Mouse (Mus musculus): ENCODE data around the gene Htr2b. TPM values are rescaled to one million over a fixed set of nuclear protein-coding genes. Genes with fewer than 3 reads are reported as not detected.

Gene Htr2b
- polyA plus RNA-seq (2015; fragmentation: Nextera tagmentation; extraction: Ambion mirVana): 0.13 and 0.29 TPM in 2 replicates

- ATAC-seq: no peak
- Histone ChIP-seq H3K27me3 (ENCODE audit: control insufficient read depth, insufficient read depth, low read depth, low read length) (no peaks in the 10 kb centered on the region), H3K36me3 (ENCODE audit: control insufficient read depth, insufficient read depth, low read length) (0 out of 2 replicates have a peak, but pooled peaks cover 2% of the 10 kb centered on the region), H3K27ac (ENCODE audit: low read length) (no peak within 1 kb of the TSS), H3K9ac (ENCODE audit: low read depth, low read length) (no peak within 1 kb of the TSS), H3K4me1 (ENCODE audit: control insufficient read depth, insufficient read depth, low read length) (no peaks in the 10 kb centered on the region), H3K4me3 (ENCODE audit: low read depth, low read length) (no peak within 1 kb of the TSS), H3K9me3 (replicated peaks; ENCODE audit: control insufficient read depth, low read length, poor library complexity, severe bottlenecking) (no peaks in the 10 kb centered on the region), H3K4me2 (ENCODE audit: low read length) (no peak within 1 kb of the TSS)
- WGBS: 54% methylated on average over 6 of the region's 6 CpGs
These were observed at the start of gene Htr2b for GRCm38 (mm10) chr1:86111779-86112178. TSS of gene Htr2b (minus strand) at chr1:86111970.

- 96% methylated on average over 5 of the region's 5 CpGs for WGBS
- Histone ChIP-seq H3K4me1 (ENCODE audit: control insufficient read depth, insufficient read depth, low read length) (no peaks in the 10 kb centered on the region), H3K27ac (ENCODE audit: low read length) (no peak overlapping the region), H3K36me3 (ENCODE audit: control insufficient read depth, insufficient read depth, low read length) (peaks cover 16% of the 10 kb centered on the region), H3K27me3 (ENCODE audit: control insufficient read depth, insufficient read depth, low read depth, low read length) (no peaks in the 10 kb centered on the region), H3K4me3 (ENCODE audit: low read depth, low read length) (no peak overlapping the region), H3K4me2 (ENCODE audit: low read length) (no peak overlapping the region), H3K9me3 (replicated peaks; ENCODE audit: control insufficient read depth, low read length, poor library complexity, severe bottlenecking) (no peaks in the 10 kb centered on the region), H3K9ac (ENCODE audit: low read depth, low read length) (no peak overlapping the region)
- no peak for ATAC-seq
These were observed 49.3 kb upstream of the Htr2b start for GRCm38 (mm10) chr1:86161061-86161460.

GRCm38 (mm10) chr1:86160479-86160878 is 48.7 kb upstream of the Htr2b start:
- no peaks in the 10 kb centered on the region for H3K9me3 ChIP-seq (replicated peaks; ENCODE audit: control insufficient read depth, low read length, poor library complexity, severe bottlenecking)
- H3K27me3 ChIP-seq (ENCODE audit: control insufficient read depth, insufficient read depth, low read depth, low read length): no peaks in the 10 kb centered on the region
- WGBS: 93% methylated on average over 5 of the region's 5 CpGs
- ATAC-seq: no peak
- no peak overlapping the region for H3K4me2 ChIP-seq (ENCODE audit: low read length)
- H3K4me3 ChIP-seq (ENCODE audit: low read depth, low read length): no peak overlapping the region
- peaks cover 5% of the 10 kb centered on the region for H3K4me1 ChIP-seq (ENCODE audit: control insufficient read depth, insufficient read depth, low read length)
- no peak overlapping the region for H3K9ac ChIP-seq (ENCODE audit: low read depth, low read length)
- peaks cover 16% of the 10 kb centered on the region for H3K36me3 ChIP-seq (ENCODE audit: control insufficient read depth, insufficient read depth, low read length)
- no peak overlapping the region for H3K27ac ChIP-seq (ENCODE audit: low read length)

- Histone ChIP-seq H3K36me3 (ENCODE audit: control insufficient read depth, insufficient read depth, low read length) (peaks cover 13% of the 10 kb centered on the region), H3K27me3 (ENCODE audit: control insufficient read depth, insufficient read depth, low read depth, low read length) (no peaks in the 10 kb centered on the region), H3K4me2 (ENCODE audit: low read length) (no peak overlapping the region), H3K4me1 (ENCODE audit: control insufficient read depth, insufficient read depth, low read length) (peaks cover 9% of the 10 kb centered on the region), H3K9ac (ENCODE audit: low read depth, low read length) (no peak overlapping the region), H3K4me3 (ENCODE audit: low read depth, low read length) (no peak overlapping the region), H3K27ac (ENCODE audit: low read length) (no peak overlapping the region), H3K9me3 (replicated peaks; ENCODE audit: control insufficient read depth, low read length, poor library complexity, severe bottlenecking) (no peaks in the 10 kb centered on the region)
- WGBS: 95% methylated on average over 6 of the region's 6 CpGs
- no peak for ATAC-seq
These were observed 48.3 kb upstream of the Htr2b start for GRCm38 (mm10) chr1:86160059-86160458.

- WGBS: 86% methylated on average over 6 of the region's 6 CpGs
- Histone ChIP-seq H3K4me1 (ENCODE audit: control insufficient read depth, insufficient read depth, low read length) (peaks cover 14% of the 10 kb centered on the region), H3K27me3 (ENCODE audit: control insufficient read depth, insufficient read depth, low read depth, low read length) (no peaks in the 10 kb centered on the region), H3K9me3 (replicated peaks; ENCODE audit: control insufficient read depth, low read length, poor library complexity, severe bottlenecking) (no peaks in the 10 kb centered on the region), H3K4me3 (ENCODE audit: low read depth, low read length) (no peak overlapping the region), H3K4me2 (ENCODE audit: low read length) (no peak overlapping the region), H3K36me3 (ENCODE audit: control insufficient read depth, insufficient read depth, low read length) (peaks cover 10% of the 10 kb centered on the region), H3K9ac (ENCODE audit: low read depth, low read length) (no peak overlapping the region), H3K27ac (ENCODE audit: low read length) (no peak overlapping the region)
- no peak for ATAC-seq
These were observed 44.8 kb upstream of the Htr2b start for GRCm38 (mm10) chr1:86156595-86156994.

- Histone ChIP-seq H3K27me3 (ENCODE audit: control insufficient read depth, insufficient read depth, low read depth, low read length) (no peaks in the 10 kb centered on the region), H3K9me3 (replicated peaks; ENCODE audit: control insufficient read depth, low read length, poor library complexity, severe bottlenecking) (no peaks in the 10 kb centered on the region), H3K4me3 (ENCODE audit: low read depth, low read length) (no peak overlapping the region), H3K4me1 (ENCODE audit: control insufficient read depth, insufficient read depth, low read length) (peaks cover 14% of the 10 kb centered on the region), H3K9ac (ENCODE audit: low read depth, low read length) (0 out of 2 replicates have a peak overlapping the region, but pooled peaks have one; percentile 84), H3K4me2 (ENCODE audit: low read length) (no peak overlapping the region), H3K27ac (ENCODE audit: low read length) (no peak overlapping the region), H3K36me3 (ENCODE audit: control insufficient read depth, insufficient read depth, low read length) (peaks cover 5% of the 10 kb centered on the region; the same call in 1 of the 2 replicates)
- ATAC-seq: no peak
- WGBS: 86% methylated on average over 3 of the region's 3 CpGs
These were observed 44.3 kb upstream of the Htr2b start for GRCm38 (mm10) chr1:86156075-86156474.

- no peak for ATAC-seq
- peak overlapping the region; percentile 79 for H3K27ac ChIP-seq (ENCODE audit: low read length)
- peak overlapping the region; percentile 75 for H3K4me2 ChIP-seq (ENCODE audit: low read length)
- peak overlapping the region; percentile 84 for H3K9ac ChIP-seq (ENCODE audit: low read depth, low read length)
- no peaks in the 10 kb centered on the region for H3K27me3 ChIP-seq (ENCODE audit: control insufficient read depth, insufficient read depth, low read depth, low read length)
- H3K4me1 ChIP-seq (ENCODE audit: control insufficient read depth, insufficient read depth, low read length): peaks cover 14% of the 10 kb centered on the region
- peak overlapping the region; percentile 77 for H3K4me3 ChIP-seq (ENCODE audit: low read depth, low read length)
- no peaks in the 10 kb centered on the region for H3K9me3 ChIP-seq (replicated peaks; ENCODE audit: control insufficient read depth, low read length, poor library complexity, severe bottlenecking)
- under 1% methylated on average over 18 of the region's 18 CpGs for whole genome bisulfite sequencing
- H3K36me3 ChIP-seq (ENCODE audit: control insufficient read depth, insufficient read depth, low read length): no peaks in the 10 kb centered on the region
These were observed 43.0 kb upstream of the Htr2b start for GRCm38 (mm10) chr1:86154824-86155164.

- H3K4me2 ChIP-seq (ENCODE audit: low read length): peak within 1 kb of the TSS; percentile 85
- ATAC-seq: peak; percentile 100
- H3K27ac ChIP-seq (ENCODE audit: low read length): peak within 1 kb of the TSS; percentile 79
- H3K4me1 ChIP-seq (ENCODE audit: control insufficient read depth, insufficient read depth, low read length): peaks cover 14% of the 10 kb centered on the region
- no peaks in the 10 kb centered on the region for H3K9me3 ChIP-seq (replicated peaks; ENCODE audit: control insufficient read depth, low read length, poor library complexity, severe bottlenecking)
- no peaks in the 10 kb centered on the region for H3K36me3 ChIP-seq (ENCODE audit: control insufficient read depth, insufficient read depth, low read length)
- peak within 1 kb of the TSS; percentile 77 for H3K4me3 ChIP-seq (ENCODE audit: low read depth, low read length)
- peak within 1 kb of the TSS; percentile 84 for H3K9ac ChIP-seq (ENCODE audit: low read depth, low read length)
- WGBS: 4% methylated on average over 40 of the region's 40 CpGs
- no peaks in the 10 kb centered on the region for H3K27me3 ChIP-seq (ENCODE audit: control insufficient read depth, insufficient read depth, low read depth, low read length)
These were observed 42.5 kb upstream of the Htr2b start, which contains the start of gene Armc9 for GRCm38 (mm10) chr1:86154133-86154823. TSS of gene Armc9 (plus strand) at chr1:86154780.

GRCm38 (mm10) chr1:86152618-86153017 is 40.8 kb upstream of the Htr2b start:
- 96% methylated on average over 1 of the region's 1 CpGs for WGBS
- ATAC-seq: no peak
- no peak overlapping the region for H3K4me3 ChIP-seq (ENCODE audit: low read depth, low read length)

More at GRCm38 (mm10) chr1:86152618-86153017, 40.8 kb upstream of the Htr2b start:
- Histone ChIP-seq H3K4me1 (ENCODE audit: control insufficient read depth, insufficient read depth, low read length) (peaks cover 14% of the 10 kb centered on the region), H3K27ac (ENCODE audit: low read length) (no peak overlapping the region), H3K36me3 (ENCODE audit: control insufficient read depth, insufficient read depth, low read length) (no peaks in the 10 kb centered on the region), H3K27me3 (ENCODE audit: control insufficient read depth, insufficient read depth, low read depth, low read length) (no peaks in the 10 kb centered on the region), H3K9me3 (replicated peaks; ENCODE audit: control insufficient read depth, low read length, poor library complexity, severe bottlenecking) (no peaks in the 10 kb centered on the region), H3K4me2 (ENCODE audit: low read length) (no peak overlapping the region), H3K9ac (ENCODE audit: low read depth, low read length) (no peak overlapping the region)
